Mouse (Mus musculus): ENCODE data around the gene 1700023F06Rik.

The 1700023F06Rik gene

GRCm38 (mm10) chr11:103162132-103162531 lies 46.2 kb downstream of the 1700023F06Rik start:
- no peak for DNase-seq (ENCODE audit: low read depth, low spot score)

GRCm38 (mm10) chr11:103161449-103161848 lies 46.9 kb downstream of the 1700023F06Rik start:
- no peak for DNase-seq (ENCODE audit: low read depth, low spot score)

GRCm38 (mm10) chr11:103160738-103161137 lies 47.6 kb downstream of the 1700023F06Rik start:
- no peak for DNase-seq (ENCODE audit: low read depth, low spot score)

GRCm38 (mm10) chr11:103158621-103159478 lies 49.5 kb downstream of the 1700023F06Rik start:
- peak; percentile 69 for DNase-seq (ENCODE audit: low read depth, low spot score)

- DNase-seq (ENCODE audit: low read depth, low spot score): no peak
Measured at GRCm38 (mm10) chr11:103149771-103150170, 58.6 kb downstream of the 1700023F06Rik start.
